Mouse (Mus musculus) thymus, postnatal 0 days (tissue): ENCODE data around the gene Prrt4. TPM values are rescaled to one million over a fixed set of nuclear protein-coding genes. Genes with fewer than 3 reads are reported as not detected.
"Not testable (repeated sequence)": the region's sequence is repeated elsewhere in the genome, so short reads cannot be mapped to it uniquely, and the experiment has no call there.

ENCODE experiments used
- DNase-seq: peaks from one replicate; pipeline ENCODE4 v3.0.0-alpha.2; 2015; ENCODE audit warnings: low spot score
- polyA plus RNA-seq: library from polyadenylated mRNA; unstranded; fragments of >200 nt; fragmentation: Nextera tagmentation; extraction: Ambion mirVana; gene quantifications from 2 replicates; pipeline ENCODE4 v1.2.1, GENCODE M21; 2015

The Prrt4 gene
- polyA plus RNA-seq, 1 experiment from 2014 or later: 0.09 TPM

GRCm38 (mm10) chr6:29198309-29199222 lies 19.2 kb upstream of the Prrt4 start:
- DNase-seq: peak; percentile 86

GRCm38 (mm10) chr6:29195846-29196698 lies 16.7 kb upstream of the Prrt4 start:
- DNase-seq: no peak

- DNase-seq: no peak
These were observed 15.8 kb upstream of the Prrt4 start for GRCm38 (mm10) chr6:29195146-29195545.

GRCm38 (mm10) chr6:29193961-29194750 lies 14.8 kb upstream of the Prrt4 start:
- no peak for DNase-seq

- DNase-seq: no peak
These were observed 8.6 kb upstream of the Prrt4 start for GRCm38 (mm10) chr6:29187936-29188335.

GRCm38 (mm10) chr6:29179843-29180242 lies 459 bp upstream of the Prrt4 start:
- no peak for DNase-seq

DNA sequence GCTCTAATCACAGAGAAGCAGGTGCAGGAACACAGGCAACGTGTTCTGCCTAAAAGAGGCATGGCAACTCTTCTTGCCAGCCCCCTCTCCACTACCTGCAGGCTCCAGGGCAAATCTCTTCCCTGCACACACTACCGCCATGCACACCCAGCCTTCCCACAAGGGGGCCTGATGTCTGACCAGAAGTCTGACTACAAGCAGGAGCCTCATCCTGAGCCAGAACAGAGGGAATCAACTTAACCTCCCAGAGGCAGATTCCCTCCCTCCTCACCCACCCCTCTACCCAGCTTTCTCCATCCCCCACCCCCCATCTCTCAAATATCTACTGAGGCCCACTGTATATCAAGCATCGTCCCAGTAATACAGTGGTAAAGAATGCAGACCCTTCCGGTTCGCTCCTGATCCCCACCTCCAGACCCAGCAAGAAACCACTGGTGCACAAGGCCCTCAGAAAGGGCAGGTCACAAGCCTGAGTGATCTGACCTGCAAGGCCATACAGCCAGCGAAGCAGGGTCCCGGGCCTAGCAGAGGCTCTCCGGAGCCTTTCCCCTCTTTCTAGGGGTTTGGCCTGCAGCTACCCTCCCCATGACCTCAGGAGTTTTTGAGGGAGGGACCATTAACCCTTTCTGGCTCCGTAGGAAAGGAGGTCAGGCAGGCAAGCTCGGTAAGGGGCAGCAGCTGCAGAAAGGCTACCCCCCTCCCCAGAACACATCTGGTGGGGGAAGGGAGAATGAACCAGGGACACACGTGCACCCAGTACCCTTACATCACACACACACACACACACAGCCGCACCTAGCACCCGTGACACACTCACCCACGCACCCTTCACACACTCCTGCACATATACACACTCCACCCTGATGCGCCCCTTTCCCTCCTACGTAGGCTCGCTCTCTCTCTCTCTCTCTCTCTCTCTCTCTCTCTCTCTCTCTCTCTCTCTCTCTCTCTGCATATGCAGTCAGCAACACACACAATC lies 1.2 kb downstream of the Prrt4 start:
- no peak for DNase-seq

- no peak for DNase-seq
These were observed 4.3 kb downstream of the Prrt4 start for GRCm38 (mm10) chr6:29175113-29175512.

DNA sequence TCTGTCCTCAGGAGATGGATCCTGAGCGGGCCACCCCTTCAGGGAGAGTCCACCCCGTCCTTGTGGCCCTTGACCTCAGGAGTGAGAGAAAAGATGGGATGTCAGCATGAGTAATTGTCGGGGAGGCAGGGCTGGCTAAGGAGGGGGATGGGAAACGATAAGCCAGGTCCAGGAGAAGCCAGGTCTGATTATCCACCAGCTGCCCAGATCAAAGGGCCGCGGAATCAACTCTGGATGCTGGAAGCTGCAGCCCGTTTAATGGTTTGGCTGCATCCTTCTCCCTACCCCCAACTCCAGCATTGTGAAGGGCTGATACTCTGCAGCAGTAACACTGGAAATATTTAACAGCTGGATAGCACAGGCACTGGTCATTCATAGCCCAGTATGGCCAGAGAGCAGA lies 5.0 kb downstream of the Prrt4 start:
- DNase-seq: no peak

DNA sequence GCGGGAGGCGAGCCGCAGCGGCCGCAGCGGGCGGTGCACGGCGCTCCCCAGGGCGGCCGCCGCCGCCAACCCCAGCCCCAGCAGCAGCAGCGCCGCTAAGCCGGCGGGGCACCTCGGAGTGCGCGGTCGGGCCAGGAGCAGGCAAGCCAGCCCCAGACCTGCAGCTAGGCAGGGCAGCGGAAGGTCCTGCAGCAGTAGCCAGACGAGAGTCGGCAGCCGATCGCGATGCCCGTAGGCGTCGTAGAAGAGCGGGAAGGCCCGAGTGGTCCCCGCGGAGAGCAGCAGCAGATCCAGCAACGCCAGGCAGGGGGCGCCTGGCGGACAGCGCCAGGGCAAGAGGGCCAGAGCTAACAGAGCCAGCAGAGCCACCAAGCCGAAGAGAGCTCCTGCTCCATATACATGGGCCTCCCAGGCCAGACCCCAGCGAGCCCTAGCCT lies 8.4 kb downstream of the Prrt4 start:
- peak; percentile 64 for DNase-seq

DNA sequence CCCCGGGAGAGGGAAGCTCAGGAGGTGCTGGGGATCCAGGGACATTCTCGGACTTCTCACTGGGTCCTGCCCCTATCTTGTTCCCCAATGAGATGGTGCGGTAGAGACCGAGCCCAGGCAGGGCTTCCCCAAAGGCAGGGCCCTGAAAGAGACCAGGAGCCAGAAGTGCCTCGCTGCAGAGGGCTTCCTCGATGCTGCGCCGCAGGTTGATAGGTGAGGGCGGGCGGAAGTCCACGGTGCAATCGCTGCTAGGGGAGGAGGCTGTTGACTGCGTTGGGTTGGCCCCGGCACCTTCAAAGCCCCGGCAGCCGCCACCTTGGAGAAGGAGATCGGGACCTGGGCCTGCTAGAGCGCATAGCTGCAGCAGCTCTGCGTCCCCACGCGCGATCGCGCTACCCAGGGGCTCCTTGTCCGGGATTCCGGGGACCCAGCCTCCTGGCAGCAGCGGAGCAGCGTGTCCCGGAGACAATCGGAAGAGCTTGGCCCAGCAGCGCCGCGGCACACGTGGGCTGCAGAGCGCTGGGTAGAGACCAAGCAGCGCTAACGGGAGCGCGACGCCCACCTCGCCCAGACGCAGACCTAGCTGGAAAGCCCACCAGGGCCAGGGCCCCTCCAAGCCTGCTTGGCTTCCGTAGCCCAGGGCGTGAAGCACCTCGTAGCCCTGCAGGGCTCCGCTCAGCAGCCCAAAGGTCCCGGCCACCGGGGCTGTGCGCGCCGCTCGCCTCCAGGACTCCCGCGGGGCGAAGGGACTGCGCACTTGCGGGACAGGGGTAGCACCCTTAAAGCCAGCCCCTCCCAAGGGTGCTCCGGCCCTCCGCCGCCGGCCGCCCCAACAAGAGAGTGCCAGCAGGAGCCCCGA lies 9.1 kb downstream of the Prrt4 start:
- DNase-seq: peak; percentile 76

GRCm38 (mm10) chr6:29169675-29170062 lies 9.7 kb downstream of the Prrt4 start:
- DNase-seq: no peak

- no peak for DNase-seq
These were observed 10.5 kb downstream of the Prrt4 start for GRCm38 (mm10) chr6:29168871-29169270.

DNA sequence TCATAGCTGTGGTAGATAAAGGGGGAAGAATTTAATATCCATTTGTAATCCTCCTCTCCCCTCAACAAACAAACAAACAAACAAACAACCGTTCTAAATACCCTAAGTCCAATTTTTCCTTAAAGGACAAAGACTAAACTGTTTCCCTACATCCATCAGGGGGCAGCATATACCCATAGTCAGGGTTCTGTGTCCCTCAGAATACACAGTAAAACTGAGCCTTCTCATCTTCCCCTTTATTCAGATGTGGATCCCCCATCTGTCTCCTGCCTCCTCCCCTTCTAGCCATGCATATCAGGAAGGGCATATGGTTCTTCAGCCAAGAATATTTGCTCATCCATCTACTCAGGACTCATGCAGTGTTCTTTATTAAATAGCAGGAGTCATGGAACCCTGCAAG lies 13.2 kb downstream of the Prrt4 start:
- DNase-seq: peak; percentile 69

- DNase-seq: peak; percentile 92
These were observed 14.8 kb downstream of the Prrt4 start, which contains the start of gene Rbm28 for GRCm38 (mm10) chr6:29164314-29165244. Gene Rbm28 (minus strand): TSS chr6:29165006.

- DNase-seq: not testable (repeated sequence)
These were observed 18.1 kb downstream of the Prrt4 start for GRCm38 (mm10) chr6:29161291-29161690.

DNA sequence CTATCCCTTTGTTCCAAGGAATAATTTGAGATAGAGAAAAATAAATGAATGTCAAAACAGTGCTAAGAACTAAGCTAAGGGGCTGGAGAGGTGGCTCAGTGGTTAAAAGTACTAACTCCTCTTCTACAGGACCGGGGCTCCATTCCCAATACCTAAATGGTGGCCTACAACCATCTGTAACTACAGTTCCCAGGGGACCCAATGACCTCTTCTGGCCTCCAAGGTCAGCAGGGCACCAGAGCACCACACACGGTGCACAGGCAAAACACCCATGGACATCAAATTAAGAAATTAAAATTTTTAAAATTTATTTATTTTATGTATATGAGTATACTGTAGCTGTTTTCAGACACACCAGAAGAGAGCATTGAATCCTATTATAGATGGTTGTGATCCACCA lies 18.6 kb downstream of the Prrt4 start:
- DNase-seq: no peak

DNA sequence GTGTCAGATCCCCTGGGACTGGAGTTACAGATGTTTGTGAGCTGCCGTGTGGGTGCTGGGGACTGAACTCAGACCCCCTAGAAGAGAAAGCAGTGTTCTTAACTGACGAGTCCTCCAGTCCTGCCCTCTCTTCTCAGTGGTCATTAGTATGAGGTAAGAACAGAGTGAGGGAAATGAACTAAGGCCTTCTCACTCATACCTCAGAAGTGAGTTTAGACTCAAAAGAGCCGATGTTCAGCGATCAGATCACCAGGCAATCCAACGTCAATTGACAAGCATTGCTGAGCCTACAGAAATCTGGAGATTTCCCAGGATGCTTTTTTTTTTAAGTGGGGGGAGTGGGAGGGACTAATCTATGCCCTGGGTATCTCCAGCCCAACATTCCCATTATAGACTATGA lies 23.1 kb downstream of the Prrt4 start:
- DNase-seq: no peak
